Mouse (Mus musculus): ENCODE results near the gene Slc36a3. TPM values are rescaled to one million over a fixed set of nuclear protein-coding genes. Genes with fewer than 3 reads are reported as not detected.

The Slc36a3 gene
- polyA plus RNA-seq, 1 experiment from 2014 or later: not detected

- ATAC-seq (ENCODE audit: borderline replicate concordance, extremely low read depth, low FRiP score, low TSS enrichment): no peak
- Histone ChIP-seq H3K4me1 (peaks cover 12% of the 10 kb centered on the region), H3K9ac (no peak overlapping the region), H3K27ac (no peak overlapping the region), H3K4me2 (no peak overlapping the region), H3K4me3 (no peak overlapping the region), H3K9me3 (no peaks in the 10 kb centered on the region), H3K36me3 (no peaks in the 10 kb centered on the region), H3K27me3 (no peaks in the 10 kb centered on the region)
- 85% methylated on average over 9 of the region's 9 CpGs for WGBS
These were observed 70.3 kb downstream of the Slc36a3 start for GRCm38 (mm10) chr11:55081206-55081605.

- no peaks in the 10 kb centered on the region for H3K27me3 ChIP-seq
- no peaks in the 10 kb centered on the region for H3K9me3 ChIP-seq
- H3K4me1 ChIP-seq: peaks cover 16% of the 10 kb centered on the region
- ATAC-seq (ENCODE audit: borderline replicate concordance, extremely low read depth, low FRiP score, low TSS enrichment): no peak
- WGBS: 81% methylated on average over 4 of the region's 4 CpGs
- H3K4me3 ChIP-seq: no peak overlapping the region
- H3K9ac ChIP-seq: no peak overlapping the region
- no peaks in the 10 kb centered on the region for H3K36me3 ChIP-seq
- H3K27ac ChIP-seq: no peak overlapping the region
- H3K4me2 ChIP-seq: no peak overlapping the region
These were observed 72.3 kb downstream of the Slc36a3 start for GRCm38 (mm10) chr11:55079180-55079579.

- Histone ChIP-seq H3K27me3 (no peaks in the 10 kb centered on the region), H3K9me3 (no peaks in the 10 kb centered on the region), H3K36me3 (no peaks in the 10 kb centered on the region), H3K27ac (no peak overlapping the region), H3K4me1 (peaks cover 19% of the 10 kb centered on the region), H3K4me3 (no peak overlapping the region), H3K4me2 (peak overlapping the region; percentile 92; the same call in 1 of the 2 replicates), H3K9ac (no peak overlapping the region)
- ATAC-seq (ENCODE audit: borderline replicate concordance, extremely low read depth, low FRiP score, low TSS enrichment): no peak
- WGBS: 58% methylated on average over 3 of the region's 3 CpGs
These were observed 73.0 kb downstream of the Slc36a3 start for GRCm38 (mm10) chr11:55078502-55078901.

GRCm38 (mm10) chr11:55077331-55078231 is 73.9 kb downstream of the Slc36a3 start, which contains the start of gene Ccdc69:
TSS of gene Ccdc69 (minus strand) at chr11:55078131.
- Histone ChIP-seq H3K4me1 (peaks cover 20% of the 10 kb centered on the region), H3K4me3 (peak within 1 kb of the TSS; percentile 46), H3K36me3 (no peaks in the 10 kb centered on the region), H3K9me3 (no peaks in the 10 kb centered on the region), H3K27me3 (no peaks in the 10 kb centered on the region), H3K9ac (peak within 1 kb of the TSS; percentile 43), H3K27ac (no peak within 1 kb of the TSS), H3K4me2 (peak within 1 kb of the TSS; percentile 92)
- under 1% methylated on average over 50 of the region's 50 CpGs for WGBS
- peak; percentile 60; the same call in 1 of the 2 replicates for ATAC-seq (ENCODE audit: borderline replicate concordance, extremely low read depth, low FRiP score, low TSS enrichment)

- Histone ChIP-seq H3K4me3 (no peak overlapping the region), H3K9ac (no peak overlapping the region)
These were observed 75.3 kb downstream of the Slc36a3 start for GRCm38 (mm10) chr11:55076234-55076633.

GRCm38 (mm10) chr11:55075602-55076001 is 75.9 kb downstream of the Slc36a3 start:
- Histone ChIP-seq H3K4me3 (no peak overlapping the region), H3K9me3 (no peaks in the 10 kb centered on the region), H3K27me3 (no peaks in the 10 kb centered on the region), H3K36me3 (no peaks in the 10 kb centered on the region), H3K27ac (no peak overlapping the region), H3K4me2 (no peak overlapping the region), H3K9ac (no peak overlapping the region), H3K4me1 (peaks cover 20% of the 10 kb centered on the region)
- ATAC-seq (ENCODE audit: borderline replicate concordance, extremely low read depth, low FRiP score, low TSS enrichment): 0 out of 2 replicates have a peak, but pooled peaks have one; percentile 9
- WGBS: 26% methylated on average over 2 of the region's 2 CpGs

More at GRCm38 (mm10) chr11:55076234-55076633, 75.3 kb downstream of the Slc36a3 start:
- ATAC-seq (ENCODE audit: borderline replicate concordance, extremely low read depth, low FRiP score, low TSS enrichment): no peak
- no peak overlapping the region for H3K27ac ChIP-seq
- WGBS: 84% methylated on average over 5 of the region's 5 CpGs
- no peaks in the 10 kb centered on the region for H3K27me3 ChIP-seq
- no peaks in the 10 kb centered on the region for H3K36me3 ChIP-seq
- no peak overlapping the region for H3K4me2 ChIP-seq
- no peaks in the 10 kb centered on the region for H3K9me3 ChIP-seq
- peaks cover 20% of the 10 kb centered on the region for H3K4me1 ChIP-seq

Other genes starting within 250 kb of the Slc36a3 start
- gene Gpx3, start 249.3 kb downstream of the Slc36a3 start, polyA plus RNA-seq (2015; fragmentation: Nextera tagmentation; extraction: Ambion mirVana): 149 and 200 TPM in 2 replicates
- 14.9 and 17.5 TPM in 2 replicates for gene Tnip1, start 188.8 kb downstream of the Slc36a3 start, polyA plus RNA-seq (2015; fragmentation: Nextera tagmentation; extraction: Ambion mirVana)
- 422 and 428 TPM in 2 replicates for gene Anxa6, start 118.3 kb downstream of the Slc36a3 start, polyA plus RNA-seq (2015; fragmentation: Nextera tagmentation; extraction: Ambion mirVana)
- gene Ccdc69, start 73.6 kb downstream of the Slc36a3 start, polyA plus RNA-seq (2015; fragmentation: Nextera tagmentation; extraction: Ambion mirVana): 2.9 and 3.8 TPM in 2 replicates
- gene Gm2a, start 53.6 kb downstream of the Slc36a3 start, polyA plus RNA-seq (2015; fragmentation: Nextera tagmentation; extraction: Ambion mirVana): 18.4 and 21.3 TPM in 2 replicates
- 3.0 and 3.7 TPM in 2 replicates for gene Slc36a2, start 33.4 kb upstream of the Slc36a3 start, polyA plus RNA-seq (2015; fragmentation: Nextera tagmentation; extraction: Ambion mirVana)
- 2.0 and 2.6 TPM in 2 replicates for gene Slc36a1, start 52.6 kb upstream of the Slc36a3 start, polyA plus RNA-seq (2015; fragmentation: Nextera tagmentation; extraction: Ambion mirVana)
- 0.29 and 0.41 TPM in 2 replicates for gene Fat2, start 184.9 kb upstream of the Slc36a3 start, polyA plus RNA-seq (2015; fragmentation: Nextera tagmentation; extraction: Ambion mirVana)

Measured in lung, embryonic 15.5 days (tissue).